Mouse (Mus musculus): Measurements from ENCODE around the gene Gm10762. TPM values are rescaled to one million over a fixed set of nuclear protein-coding genes. Genes with fewer than 3 reads are reported as not detected.

Gene Gm10762
- 17.2 and 20.4 TPM in 2 replicates for polyA plus RNA-seq (2015; fragmentation: Nextera tagmentation; extraction: Ambion mirVana)

GRCm38 (mm10) chr2:128967661-128968441 lies at the start of gene Gm10762:
Gene Gm10762, minus strand, starts transcription at chr2:128967725.

GRCm38 (mm10) chr2:128966641-128967580 lies 614 bp downstream of the Gm10762 start, which contains the start of gene Zc3h6:
Gene Zc3h6, plus strand, starts transcription at chr2:128967402.

GRCm38 (mm10) chr2:128943538-128944528 lies 23.7 kb downstream of the Gm10762 start, which contains the start of gene Zc3h8:
Gene Zc3h8, minus strand, starts transcription at chr2:128944077.

Small RNA genes within 50 kb of the gene (microRNA-seq; reads per million reads assigned to microRNA genes)
- gene Gm22859 (ENCODE audit: borderline replicate concordance, insufficient number of aligned reads): not detected

Other genes starting within 250 kb of the Gm10762 start
- gene Tmem87b, start 149.6 kb downstream of the Gm10762 start, polyA plus RNA-seq (2015; fragmentation: Nextera tagmentation; extraction: Ambion mirVana): 28.7 and 45.4 TPM in 2 replicates
- 3.1 and 4.0 TPM in 2 replicates for gene Fbln7, start 104.7 kb downstream of the Gm10762 start, polyA plus RNA-seq (2015; fragmentation: Nextera tagmentation; extraction: Ambion mirVana)
- gene Zc3h8, start 23.6 kb downstream of the Gm10762 start, polyA plus RNA-seq (2015; fragmentation: Nextera tagmentation; extraction: Ambion mirVana): 1.7 and 4.2 TPM in 2 replicates
- 4.9 and 5.2 TPM in 2 replicates for gene Zc3h6, start 323 bp downstream of the Gm10762 start, polyA plus RNA-seq (2015; fragmentation: Nextera tagmentation; extraction: Ambion mirVana)
- gene Vinac1, start 80.4 kb upstream of the Gm10762 start, polyA plus RNA-seq (2015; fragmentation: Nextera tagmentation; extraction: Ambion mirVana): 0.35 TPM in 1 of 2 replicates, not detected in the other
- gene Ttl, start 98.2 kb upstream of the Gm10762 start, polyA plus RNA-seq (2015; fragmentation: Nextera tagmentation; extraction: Ambion mirVana): 7.7 and 9.0 TPM in 2 replicates
- gene Polr1b, start 133.3 kb upstream of the Gm10762 start, polyA plus RNA-seq (2015; fragmentation: Nextera tagmentation; extraction: Ambion mirVana): 4.9 and 7.7 TPM in 2 replicates
- 23.9 and 36.6 TPM in 2 replicates for gene Chchd5, start 162.0 kb upstream of the Gm10762 start, polyA plus RNA-seq (2015; fragmentation: Nextera tagmentation; extraction: Ambion mirVana)
- 7.8 and 9.9 TPM in 2 replicates for gene Slc20a1, start 231.0 kb upstream of the Gm10762 start, polyA plus RNA-seq (2015; fragmentation: Nextera tagmentation; extraction: Ambion mirVana)